Mouse (Mus musculus) monocyte, adult 5-6 weeks (primary cell): ENCODE measurements at regions not wholly inside any gene's neighbourhood (a gene's known extent, or its start where the extent isn't known, plus 50 kb on each side); places are given as distances from the start of the nearest gene placed in this dataset.
A peak's percentile ranks its signal among the peaks of the same experiment; 100 is the strongest.

Source experiments
- ATAC-seq: fragments of 153-309, 156-312 bp; replicated peaks from 2 replicates; pipeline ENCODE4 v1.8.0; 2017; ENCODE audit warnings: mild to moderate bottlenecking; ENCODE audit not compliant: low TSS enrichment, insufficient number of reproducible peaks, severe bottlenecking, poor library complexity, low FRiP score

- ATAC-seq: no peak
These were observed 289.9 kb upstream of the Rps6ka3 start for GRCm38 (mm10) chrX:158920217-158920616.

DNA sequence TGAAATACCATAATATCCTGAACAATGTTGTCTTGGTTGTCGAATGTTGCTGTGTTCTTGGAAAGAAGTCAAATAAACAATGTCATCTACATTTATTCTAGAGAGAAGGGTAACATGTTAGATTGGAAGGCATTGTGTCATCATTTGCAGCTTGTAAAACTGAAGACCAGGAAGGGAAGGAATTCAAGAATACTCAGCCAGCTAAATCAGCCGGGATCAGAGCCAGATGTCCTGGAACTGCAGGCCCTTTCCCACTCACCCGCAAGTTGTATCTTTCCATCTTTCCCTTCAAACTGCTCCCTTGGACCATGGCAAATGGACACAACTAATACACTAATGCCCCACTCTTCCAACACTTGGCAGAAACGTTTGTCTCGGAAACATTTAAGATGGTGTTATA lies 288.7 kb upstream of the Rps6ka3 start:
- ATAC-seq: no peak

DNA sequence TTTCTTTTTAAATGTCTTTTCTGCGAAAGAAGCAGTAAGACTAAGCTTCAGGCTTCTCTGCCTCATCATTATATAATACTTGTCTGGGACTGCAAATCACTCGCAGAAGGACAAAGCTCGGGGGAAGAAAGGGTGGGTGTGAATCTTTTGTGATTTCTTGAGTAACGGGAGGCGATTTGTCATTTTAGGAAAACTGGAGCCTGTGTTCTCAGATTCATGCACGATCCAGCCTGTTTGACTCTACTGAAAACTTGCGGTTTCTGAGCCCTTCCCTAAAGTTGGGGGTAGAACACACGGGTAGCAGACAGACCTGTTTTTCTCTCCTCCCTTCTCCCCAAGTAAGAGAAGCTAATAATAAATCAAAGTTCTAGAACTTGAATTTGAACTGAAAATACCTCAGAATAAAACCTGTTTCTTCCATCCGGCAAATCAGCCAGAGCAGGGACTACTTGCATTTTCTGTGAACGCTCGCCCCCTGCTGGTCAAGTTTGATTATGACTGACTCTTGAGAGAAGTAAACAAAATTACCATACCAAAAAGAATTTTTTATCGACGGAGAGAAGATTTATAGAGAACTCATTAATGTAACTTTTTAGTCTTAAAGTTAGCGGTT lies 288.2 kb upstream of the Rps6ka3 start:
- ATAC-seq: no peak

DNA sequence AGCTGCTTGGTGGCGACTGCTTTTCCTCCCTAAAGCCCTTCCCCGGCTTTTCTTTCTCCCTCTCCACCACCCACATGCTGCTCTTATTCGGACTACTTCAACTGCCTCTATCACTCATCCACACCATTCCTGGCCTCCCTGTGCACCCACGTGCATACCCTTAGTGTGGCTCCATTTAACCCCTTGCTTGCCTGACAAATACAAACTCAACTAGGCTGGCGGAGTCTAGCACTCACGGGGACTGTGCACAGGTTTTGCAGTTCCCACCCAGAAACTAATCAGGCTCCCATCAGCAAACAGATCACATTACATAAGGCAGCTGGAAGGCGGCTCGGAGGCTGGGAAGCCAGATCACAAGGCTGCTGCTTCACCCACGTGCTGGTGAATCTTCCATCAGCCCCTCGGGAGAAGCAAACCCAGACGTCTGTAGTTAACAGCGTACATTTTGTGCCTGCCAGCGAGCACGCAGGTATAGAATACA lies 287.0 kb upstream of the Rps6ka3 start:
- no peak for ATAC-seq

- no peak for ATAC-seq
These were observed 286.2 kb upstream of the Rps6ka3 start for GRCm38 (mm10) chrX:158923657-158924489.

GRCm38 (mm10) chrX:158924490-158925398 lies 285.4 kb upstream of the Rps6ka3 start:
- no peak for ATAC-seq

GRCm38 (mm10) chrX:158931864-158932263 lies 278.2 kb upstream of the Rps6ka3 start:
- ATAC-seq: no peak

GRCm38 (mm10) chrX:158947191-158947590 lies 262.9 kb upstream of the Rps6ka3 start:
- ATAC-seq: no peak

DNA sequence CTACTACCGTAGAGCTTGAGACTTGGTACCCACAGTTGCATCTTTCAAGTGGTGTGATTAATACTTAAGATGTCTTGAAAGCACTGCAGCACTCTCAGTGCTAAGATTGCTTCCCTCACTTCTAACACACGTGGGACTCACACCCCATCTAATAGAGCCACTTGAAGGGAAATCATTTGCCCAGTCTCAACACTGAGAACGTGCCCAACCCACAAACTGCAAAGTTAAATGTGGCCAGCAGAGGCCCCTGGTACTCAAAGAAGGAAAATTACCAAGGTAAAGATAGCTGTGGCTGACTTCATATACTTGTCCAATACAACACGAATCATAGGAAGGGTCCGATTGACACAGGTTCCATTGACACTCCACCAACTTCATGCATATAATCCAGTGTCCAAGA lies 238.4 kb upstream of the Rps6ka3 start:
- ATAC-seq: no peak

- no peak for ATAC-seq
These were observed 233.5 kb upstream of the Rps6ka3 start for GRCm38 (mm10) chrX:158976648-158977047.

DNA sequence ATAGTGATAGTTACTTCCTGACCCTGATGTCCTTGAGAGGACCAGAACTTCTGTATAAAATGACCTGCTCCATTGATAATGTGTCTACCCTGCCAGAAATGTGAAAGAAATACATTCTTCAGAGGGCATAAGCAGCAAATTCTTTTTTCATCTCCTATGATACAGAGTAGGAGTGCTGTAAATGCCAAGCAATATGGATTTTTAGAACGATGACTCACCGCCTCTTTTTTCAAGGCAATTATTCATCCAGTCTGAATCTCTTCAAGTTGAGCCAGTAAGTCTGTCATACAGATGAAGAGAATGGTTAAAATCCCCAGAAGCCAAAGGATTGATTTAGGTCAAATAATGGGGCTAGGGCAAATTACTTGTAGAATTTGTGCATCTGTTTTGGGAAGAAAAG lies 225.4 kb upstream of the Rps6ka3 start:
- ATAC-seq: no peak

- no peak for ATAC-seq
These were observed 222.4 kb upstream of the Rps6ka3 start for GRCm38 (mm10) chrX:158987676-158988075.

- no peak for ATAC-seq
These were observed 191.2 kb upstream of the Rps6ka3 start for GRCm38 (mm10) chrX:159018955-159019354.

GRCm38 (mm10) chrX:159026311-159026710 lies 183.8 kb upstream of the Rps6ka3 start:
- ATAC-seq: no peak

DNA sequence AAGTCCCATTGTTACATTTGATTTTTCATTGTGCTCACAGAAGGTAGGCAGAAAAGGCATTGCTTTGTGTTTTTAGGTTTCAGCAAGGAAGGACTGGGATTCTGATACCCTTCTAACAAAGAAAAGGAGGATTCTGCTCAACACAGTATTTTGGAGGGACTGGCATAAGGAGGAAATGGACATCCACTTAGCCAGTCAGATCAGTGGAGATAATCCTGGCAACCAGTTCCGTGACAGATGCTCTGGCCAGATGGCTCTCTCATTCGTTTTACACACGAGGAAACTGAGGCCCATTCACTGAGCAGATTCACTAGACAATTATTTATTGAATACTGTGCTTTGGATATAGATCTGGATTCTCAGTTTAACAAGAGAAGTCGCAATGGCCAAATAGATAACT lies 178.2 kb upstream of the Rps6ka3 start:
- ATAC-seq: no peak

DNA sequence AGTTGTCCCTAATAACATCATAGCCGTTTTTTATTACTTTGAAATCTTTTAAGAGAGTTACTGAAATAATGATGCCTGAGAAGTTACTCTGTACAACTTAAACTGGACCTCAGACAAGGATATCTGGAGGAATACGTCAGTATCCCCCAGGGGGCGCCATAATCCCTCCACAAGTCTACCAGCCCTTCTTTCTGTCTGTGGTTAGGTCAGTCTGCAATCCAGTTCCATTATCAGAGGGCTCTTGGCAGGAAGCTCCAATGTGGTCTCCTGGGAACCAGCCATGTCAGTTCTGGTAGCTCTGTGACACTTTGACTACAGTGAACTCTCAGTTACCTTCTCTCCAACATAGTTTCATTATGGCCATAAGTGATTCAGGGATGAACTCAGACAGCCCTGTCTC lies 166.7 kb upstream of the Rps6ka3 start:
- 0 out of 2 replicates have a peak, but pooled peaks have one; percentile 50 for ATAC-seq

DNA sequence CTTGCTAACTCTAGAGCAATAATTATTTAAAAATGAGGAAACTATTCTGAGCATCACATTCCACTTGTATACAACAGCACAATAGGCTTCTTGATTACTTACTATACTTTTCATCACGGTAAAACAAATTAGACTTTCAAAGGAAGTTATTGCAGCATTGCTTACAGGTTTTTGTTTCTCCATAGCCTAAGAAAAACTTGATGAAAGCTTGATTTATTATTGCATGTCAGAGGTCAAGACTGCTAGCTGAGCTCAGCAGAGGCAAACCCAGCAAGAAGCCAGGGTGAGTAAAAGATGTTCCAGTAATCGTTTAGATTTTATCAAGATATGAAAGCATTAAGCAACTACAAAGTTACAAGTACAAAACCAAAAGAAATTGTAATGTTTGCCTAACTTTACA lies 162.2 kb upstream of the Rps6ka3 start:
- no peak for ATAC-seq

GRCm38 (mm10) chrX:159055689-159056461 lies 154.2 kb upstream of the Rps6ka3 start:
- no peak for ATAC-seq

- ATAC-seq: no peak
These were observed 153.7 kb upstream of the Rps6ka3 start for GRCm38 (mm10) chrX:159056462-159056805.
